Mouse (Mus musculus) 3T3-L1 (cell line): ENCODE measurements around the gene Nxf2.
"Not testable (repeated sequence)": the region's sequence is repeated elsewhere in the genome, so short reads cannot be mapped to it uniquely, and the experiment has no call there.

Experiments used
- DNase-seq: peaks from one replicate; pipeline ENCODE4 v3.0.0-alpha.2; 2015; ENCODE audit warnings: low read depth, low spot score

Gene Nxf2

DNA sequence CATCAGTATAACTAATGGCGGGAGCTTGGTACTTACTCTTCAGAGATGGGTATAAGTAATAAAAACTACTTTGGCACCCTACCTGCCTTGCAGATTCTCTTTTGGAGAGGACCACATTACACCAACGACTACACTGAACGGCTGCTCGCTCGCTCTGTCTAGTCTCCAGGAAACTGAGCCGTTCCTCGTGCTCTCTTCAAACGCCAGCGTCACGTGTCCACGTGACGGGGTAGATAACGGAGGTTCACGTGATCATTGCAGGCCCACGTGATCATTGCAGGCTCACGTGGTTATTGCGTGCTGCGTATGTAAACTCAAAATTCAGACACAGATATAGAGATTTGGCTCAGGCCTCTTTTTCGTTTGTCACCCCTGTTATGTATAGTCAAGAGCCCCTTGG, at the start of gene Nxf2:
Gene Nxf2, minus strand, starts transcription at position 209 of the 400 bp plus-strand sequence.
- no peak for DNase-seq

DNA sequence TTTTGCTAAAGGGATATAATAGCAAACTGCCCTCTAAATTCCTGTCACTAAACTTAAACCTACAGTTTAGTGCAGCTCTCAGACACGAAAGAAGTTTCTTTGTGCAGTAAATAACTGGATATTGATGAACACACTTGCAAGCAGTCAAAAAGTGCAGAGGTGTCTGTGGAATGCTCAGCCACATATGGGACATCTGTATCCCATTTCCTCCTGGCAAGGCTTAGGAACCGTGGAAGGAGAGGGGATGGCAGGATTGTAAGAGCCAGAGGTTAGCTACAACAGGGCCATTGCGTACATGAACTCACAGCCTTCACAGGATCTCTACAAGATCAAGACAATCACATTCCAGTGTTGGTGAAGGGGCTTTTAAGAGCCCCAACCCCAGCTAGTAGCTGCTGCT, 46.8 kb upstream of the Nxf2 start:
- peak; percentile 63 for DNase-seq

DNA sequence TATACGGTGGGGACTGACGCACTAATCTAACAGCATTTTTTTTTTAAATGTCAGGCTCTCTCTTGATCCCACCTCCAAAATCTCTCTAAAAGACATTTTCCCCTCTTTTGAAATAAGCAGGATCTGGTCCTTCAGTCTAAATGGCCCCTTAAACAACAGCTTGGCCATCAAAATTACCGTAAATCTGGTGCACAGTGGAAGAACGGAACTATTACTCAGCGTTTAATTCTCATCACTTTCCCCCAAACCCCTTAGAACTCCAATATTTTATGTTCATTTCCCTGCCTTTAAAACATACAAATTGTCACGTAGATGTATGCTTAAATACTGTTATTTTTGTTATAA, 44.9 kb upstream of the Nxf2 start:
- no peak for DNase-seq

DNA sequence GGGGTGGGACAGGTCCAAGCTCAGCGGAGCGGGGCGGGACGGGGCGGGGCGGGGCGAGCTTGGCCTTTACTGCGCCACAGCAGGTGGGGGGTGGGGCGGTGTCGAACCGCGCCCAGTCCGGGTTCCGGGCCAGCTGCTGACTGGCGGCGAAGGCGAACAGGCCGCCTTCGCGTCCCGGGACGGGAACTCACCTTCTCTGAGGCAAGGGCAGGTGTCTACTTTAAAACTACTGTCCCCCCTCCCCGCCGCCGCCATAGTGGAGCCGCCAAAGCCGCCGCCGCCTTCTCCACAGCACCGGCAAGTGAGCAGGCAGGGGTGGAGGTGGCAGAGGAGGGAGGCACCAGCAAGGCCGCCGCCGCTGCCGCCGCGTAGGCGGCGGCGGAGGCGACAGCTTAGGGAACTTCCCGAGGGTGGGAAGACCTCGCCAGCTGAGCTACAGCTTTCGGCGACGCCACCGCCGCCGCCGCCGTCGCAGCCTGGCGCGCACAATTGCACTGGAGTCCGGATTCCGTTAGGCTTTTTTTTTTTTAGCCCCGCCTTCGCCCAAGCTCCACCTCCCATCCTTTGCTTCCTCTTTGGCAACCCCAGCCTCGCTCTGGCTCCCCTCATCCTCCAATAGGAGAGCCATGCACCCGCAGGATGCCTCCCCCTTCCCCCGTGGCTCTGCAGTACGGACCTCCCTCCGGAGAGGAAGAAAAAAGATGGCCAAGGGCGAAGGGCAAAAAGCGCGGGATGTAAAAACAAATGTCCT, 44.3 kb upstream of the Nxf2 start, which contains the start of gene Zmat1:
Gene Zmat1, minus strand, starts transcription at position 490 of the 751 bp plus-strand sequence.
- DNase-seq = peak; percentile 95

DNA sequence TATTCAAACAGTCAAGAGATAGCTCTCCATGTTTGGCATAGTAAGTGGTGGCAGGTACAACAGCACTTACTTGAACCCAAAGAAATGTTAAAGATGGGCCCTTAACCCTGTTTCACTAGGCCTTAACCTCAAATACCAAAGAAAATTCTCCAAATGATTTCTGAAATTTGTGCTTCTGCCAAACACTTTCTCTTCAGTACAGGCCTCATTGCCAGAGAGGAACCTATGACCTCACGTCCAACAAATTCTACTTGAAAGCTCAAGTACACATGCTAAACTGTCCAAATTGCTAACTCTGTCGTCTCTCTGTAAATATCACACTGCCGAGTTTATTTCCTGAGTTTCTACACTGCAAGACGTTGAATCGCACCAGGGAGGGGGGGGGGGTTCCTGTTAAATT, 43.5 kb upstream of the Nxf2 start:
- DNase-seq = peak; percentile 22

DNA sequence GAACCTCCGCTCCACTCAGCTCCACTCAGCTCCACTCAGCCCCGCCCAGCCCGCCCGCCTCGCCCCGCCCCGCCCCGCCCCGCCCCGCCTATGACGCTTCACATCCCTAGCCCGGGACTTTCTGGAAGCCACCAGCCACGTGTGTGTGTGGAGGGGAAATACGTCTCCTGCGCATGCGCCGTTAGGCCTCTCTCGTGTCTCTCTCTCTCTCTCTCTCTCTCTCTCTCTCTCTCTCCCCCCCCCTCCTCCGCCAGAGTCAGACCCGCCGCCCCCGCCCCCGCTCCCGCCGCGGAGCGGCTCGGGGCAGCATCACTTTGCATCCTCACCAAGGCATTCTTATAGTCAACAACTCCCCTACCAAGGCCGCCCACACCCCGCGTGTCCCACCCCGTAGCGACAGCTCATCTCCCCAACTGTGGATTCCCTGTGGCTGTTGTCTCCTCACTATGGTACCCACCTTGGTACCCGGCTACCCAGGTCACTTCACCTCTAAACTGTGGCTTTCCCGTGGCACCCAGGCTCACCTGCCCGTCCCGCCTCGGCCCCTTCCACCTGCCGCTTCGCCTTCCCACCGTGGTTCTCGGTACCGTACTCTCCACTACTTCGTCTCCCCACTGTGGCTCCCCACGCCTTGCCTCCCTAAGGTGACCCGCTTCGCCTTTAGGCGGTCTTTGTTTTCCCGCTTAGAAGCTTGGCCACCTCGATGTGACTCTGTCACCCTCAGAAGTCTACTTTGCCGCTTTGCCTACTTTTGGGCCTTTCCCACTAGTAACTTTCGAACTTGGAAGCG, 1.1 kb downstream of the Nxf2 start:
- peak; percentile 5 for DNase-seq

DNA sequence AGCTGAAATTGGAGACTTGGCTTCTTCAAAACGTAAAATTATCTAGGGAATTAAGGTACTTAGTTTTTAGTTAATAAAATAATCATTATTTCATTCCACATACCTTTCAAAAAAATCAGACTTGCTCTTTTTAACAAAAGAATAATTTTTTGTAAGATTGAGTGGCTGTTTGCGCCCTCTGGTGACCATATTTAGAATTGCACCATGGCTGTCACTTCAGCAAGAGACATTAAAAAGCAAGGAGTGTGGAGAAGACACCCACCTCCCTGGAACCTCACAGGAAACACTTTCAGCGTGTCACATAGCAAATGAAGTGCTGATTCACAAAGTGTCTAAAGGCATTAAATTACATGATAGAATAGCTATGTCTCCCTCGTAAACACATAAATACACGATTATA, 34.2 kb downstream of the Nxf2 start:
- peak; percentile 64 for DNase-seq

DNA sequence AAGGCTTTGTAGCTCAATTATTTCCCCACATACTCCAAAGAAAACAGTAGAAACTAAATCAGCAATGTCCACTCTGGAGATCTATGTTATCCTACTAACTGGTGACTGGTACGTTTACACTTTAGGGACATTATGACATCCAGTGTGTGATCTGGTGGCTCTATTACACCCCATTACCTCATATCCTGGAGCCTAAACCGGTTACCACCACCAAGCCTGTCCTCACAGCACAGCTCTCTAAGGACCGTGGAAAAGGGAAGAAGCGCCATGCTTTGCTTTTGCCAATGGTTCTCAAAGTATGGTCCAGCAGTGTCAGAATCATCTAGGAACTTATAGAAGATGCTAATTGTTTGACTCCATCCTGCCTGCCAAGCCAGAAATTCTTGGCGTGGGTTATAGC, 34.6 kb downstream of the Nxf2 start:
- no peak for DNase-seq

DNA sequence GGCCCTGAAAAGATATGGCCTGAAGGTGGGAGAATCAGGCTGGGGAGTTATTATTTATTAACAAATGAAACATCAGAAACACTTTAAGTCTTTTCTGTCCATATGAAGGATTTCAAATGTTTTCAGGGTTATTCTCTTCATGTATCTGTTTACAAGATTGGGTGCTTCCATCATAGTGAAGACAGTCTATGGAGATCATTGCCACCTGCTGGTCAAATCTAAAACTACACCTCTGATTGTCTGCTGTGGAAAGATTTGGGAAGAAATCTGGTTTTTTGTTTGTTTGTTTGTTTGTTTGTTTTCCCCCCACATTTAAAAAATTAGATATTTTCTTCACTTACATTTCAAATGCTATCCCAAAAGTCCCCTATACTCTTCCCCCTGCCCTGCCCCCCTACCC, 39.5 kb downstream of the Nxf2 start:
- DNase-seq = peak; percentile 69

DNA sequence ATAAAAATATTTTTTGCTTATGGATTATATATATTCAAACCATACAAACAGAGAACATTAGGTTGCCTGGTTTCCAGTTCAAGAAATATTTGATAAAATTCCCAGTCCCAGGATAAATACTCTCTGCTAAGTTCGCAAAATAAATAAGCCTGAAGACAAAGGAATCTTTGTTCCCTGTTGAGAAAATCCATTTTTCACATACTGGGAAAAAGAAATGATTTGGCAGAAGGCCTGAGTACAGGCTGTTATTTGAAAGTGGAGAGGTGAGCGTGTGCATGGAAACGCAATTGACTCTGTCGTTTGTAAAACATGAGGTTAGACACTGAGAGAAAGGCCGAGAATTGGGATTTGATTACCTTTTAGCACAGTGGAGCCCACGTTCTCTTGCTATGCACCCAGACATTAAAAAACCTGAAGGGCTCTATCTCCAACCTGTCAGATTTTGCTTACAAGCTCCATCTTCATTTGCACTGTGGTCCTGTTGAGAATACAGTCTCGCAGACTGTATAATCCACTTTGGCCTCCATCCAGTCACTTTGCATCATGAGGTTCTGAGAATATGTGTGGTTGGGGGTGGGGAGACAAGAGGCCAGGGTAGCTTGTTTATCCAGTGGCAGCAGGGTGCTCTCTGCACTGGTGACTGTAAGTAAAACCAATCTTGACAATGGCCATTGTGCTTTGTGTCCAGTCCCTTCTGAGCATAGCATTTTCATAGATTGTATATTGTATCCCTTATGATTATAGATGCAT, 40.7 kb downstream of the Nxf2 start:
- no peak for DNase-seq

DNA sequence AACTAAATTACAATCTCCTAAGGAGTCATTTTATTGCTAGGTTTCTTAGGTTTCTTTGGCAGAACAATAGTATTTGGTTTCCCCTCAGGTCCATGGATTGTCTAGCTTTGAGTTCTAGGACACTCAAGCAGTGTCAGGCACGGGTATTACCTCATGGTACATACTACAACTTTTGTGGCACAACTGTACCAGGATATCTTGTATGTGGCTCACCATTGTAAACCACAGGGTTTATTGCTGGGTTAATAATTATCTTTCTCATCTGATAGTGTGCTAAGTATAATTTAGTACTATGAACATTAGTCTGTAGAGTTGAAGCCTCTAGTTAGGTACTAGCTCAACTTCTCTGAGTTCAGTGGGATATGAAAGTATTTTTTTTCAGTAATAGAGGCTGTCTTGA, 45.3 kb downstream of the Nxf2 start:
- no peak for DNase-seq

DNA sequence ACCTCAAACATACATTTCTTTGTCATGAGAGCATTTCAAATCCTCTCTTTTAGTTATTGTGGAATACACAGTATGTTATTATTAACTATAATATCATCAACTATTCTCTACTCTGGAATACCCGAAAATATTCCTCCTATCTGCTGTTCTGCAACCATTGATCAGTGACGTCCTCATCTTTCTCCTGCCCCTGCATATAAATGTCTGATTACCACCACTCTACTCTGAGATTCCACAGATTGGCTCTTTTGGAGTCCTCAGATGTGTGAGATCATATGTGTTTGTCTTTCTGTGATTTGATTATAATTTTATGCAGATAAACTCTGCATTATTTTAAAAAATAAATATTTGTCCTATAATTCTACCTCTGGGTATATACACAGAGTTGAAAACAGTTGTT, 48.8 kb downstream of the Nxf2 start:
- DNase-seq = no peak

DNA sequence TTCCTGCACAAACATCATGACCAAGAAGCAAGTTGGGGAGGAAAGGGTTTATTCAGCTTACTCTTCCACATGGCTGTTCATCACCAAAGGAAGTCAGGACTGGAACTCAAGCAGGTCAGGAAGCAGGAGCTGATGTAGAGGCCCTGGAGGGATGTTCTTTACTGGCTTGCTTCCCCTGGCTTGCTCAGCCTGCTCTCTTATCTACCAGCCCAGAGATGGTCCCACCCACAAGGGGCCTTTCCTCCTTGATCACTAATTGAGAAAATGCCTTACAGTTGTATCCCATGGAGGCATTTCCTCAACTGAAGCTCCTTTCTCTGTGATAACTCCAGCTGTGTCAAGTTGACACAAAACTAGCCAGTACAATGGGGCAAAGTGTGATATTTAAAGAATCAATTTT, 49.2 kb downstream of the Nxf2 start:
- DNase-seq = not testable (repeated sequence)

DNA sequence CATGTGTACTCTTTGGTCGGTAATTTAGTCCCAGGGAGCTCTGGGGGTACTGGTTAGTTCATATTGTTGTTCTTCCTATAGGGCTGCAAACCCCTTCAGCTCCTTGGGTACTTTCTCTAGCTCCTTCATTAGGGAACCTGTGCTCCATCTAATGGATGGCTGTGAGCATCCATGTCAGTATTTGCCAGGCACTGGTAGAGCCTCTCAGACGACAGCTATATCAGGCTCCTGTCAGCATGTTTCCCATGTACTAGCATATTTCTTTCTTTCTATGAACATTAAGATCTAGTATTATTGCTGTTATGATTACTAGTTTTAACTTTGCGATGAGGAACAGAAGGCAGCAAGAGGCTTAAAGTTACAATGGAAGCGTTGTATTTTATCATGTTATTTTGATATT, 49.7 kb downstream of the Nxf2 start:
- DNase-seq = no peak

DNA sequence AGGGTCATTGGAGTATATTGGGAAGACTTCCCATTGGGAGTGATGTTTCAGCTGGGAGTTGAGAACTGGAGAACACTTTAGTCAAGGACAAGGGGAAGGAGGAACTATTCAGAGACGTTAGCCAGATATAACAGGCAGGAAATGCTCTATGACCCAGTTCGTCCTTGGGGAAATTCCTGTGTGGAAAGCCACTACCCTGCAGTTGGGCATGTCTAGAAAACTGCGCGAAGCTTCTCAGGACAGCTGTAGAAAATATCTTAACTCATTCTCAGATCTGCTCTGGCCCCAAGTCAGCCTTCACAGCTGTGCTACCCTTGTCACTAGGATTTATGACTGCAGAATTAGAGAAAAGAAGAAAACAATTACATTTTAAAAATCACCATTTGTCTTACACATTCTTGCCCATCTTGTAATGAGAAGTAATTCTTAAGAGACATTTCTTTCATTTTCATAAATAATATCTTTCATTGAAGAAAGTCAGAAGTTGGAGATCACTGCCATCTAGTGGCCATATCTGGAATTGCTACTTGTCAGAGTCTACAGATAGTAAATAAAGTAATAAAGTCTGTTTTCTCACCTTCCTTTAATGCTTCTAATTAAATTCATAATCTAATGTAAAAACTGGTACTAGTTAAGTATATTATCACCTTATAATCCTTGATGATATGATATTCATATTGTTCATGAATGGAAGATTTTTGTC, 51.2 kb downstream of the Nxf2 start:
- DNase-seq = peak; percentile 72

DNA sequence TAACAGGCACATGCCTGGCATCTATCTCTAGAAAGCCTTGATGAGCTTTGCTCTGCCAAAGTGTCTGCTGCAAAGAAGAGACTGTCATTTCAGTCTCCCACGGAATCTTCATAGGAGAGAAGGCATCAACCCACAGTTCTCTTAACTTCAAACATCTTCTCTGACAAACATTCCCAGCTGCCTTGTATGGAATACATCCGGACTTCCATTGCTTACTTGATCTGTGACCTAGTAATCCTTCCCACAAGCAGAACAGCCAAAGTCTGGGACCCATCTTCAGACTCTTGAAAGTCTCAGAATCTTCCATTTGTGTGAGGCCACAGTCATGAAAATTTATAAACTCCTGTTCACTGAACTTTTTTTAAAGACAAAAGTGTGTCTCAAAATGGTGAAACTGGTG, 51.7 kb downstream of the Nxf2 start:
- no peak for DNase-seq

DNA sequence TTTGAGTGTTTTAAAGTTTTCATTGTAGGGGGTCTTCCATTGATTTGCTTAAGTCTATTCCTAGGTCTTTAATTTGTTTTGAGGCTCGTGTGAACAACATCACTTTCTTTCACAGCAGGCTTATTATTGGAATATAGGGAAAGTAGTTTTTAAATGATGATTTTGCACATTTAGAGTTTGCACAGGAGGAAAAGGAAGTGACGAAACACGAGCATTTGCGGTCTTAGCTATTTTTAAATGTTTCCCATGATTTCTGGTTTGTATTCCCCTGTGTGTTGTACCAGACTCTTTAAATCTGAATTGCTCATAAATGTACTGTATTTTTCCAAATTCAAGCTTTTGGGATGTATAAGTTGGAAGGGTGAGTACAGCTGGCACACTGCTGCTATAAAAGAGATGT, 54.2 kb downstream of the Nxf2 start:
- DNase-seq = no peak
